In the genomic region with DNA sequence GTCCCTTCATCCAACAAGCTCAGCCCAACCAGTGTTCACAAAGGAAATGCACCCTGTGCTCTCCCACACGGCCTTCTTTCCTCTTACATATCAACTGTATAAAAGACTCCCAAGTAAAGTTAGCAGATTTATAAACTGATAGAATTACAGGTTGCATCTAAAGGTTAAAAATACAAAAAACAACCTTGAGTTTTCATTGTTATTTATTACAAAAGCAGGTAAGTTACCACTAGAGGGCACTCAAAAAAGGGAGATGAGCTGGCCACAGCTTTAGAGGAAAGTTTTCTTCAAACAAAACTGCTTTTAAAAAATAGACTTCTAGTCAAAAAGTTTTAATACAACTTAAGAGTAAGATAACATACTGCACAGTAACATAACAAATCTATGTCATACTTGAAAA, we compare ENCODE assay signal across 11 mouse cellular contexts. TPM values are rescaled to one million over a fixed set of nuclear protein-coding genes. Genes with fewer than 3 reads are reported as not detected.
A peak's percentile ranks its signal among the peaks of the same experiment; 100 is the strongest.
DNase-seq lines count a peak whose midpoint lies in the region; ATAC-seq and TF ChIP-seq lines count a peak whose summit lies in the region.
"Had no signal": no experiment of that assay in that cellular context is flagged by ENCODE, and none has a peak within 500 bp of the region (broad histone marks: within the 10 kb centered on the region; RNA-seq: fewer than 3 reads in every experiment).

No protein-coding gene starts in this region.

- H3K9ac ChIP-seq in embryonic facial prominence, embryonic 14.5 days (ENCODE audit: low read depth, low read length) = no peak overlapping the region

- H3K9me3 ChIP-seq in E14TG2a.4 (ENCODE audit: low read length) = no peaks in the 10 kb centered on the region
- no peaks in the 10 kb centered on the region for H3K9me3 ChIP-seq in embryonic facial prominence, embryonic 14.5 days (ENCODE audit: control insufficient read depth, low read length)

- DNase-seq in cerebellum, adult 9-10 months = peak; percentile 45
- DNase-seq in cerebellum, adult 9-11 months = no peak
- DNase-seq in left cerebral cortex, adult 2 months (ENCODE audit: extremely low spot score in 1 of 2, low spot score in 2 of 2) = no peak
- DNase-seq in left cerebral cortex, postnatal 10 days (ENCODE audit: extremely low spot score in 1 of 2, low spot score in 2 of 2) = no peak
- DNase-seq in embryonic facial prominence, embryonic 14.5 days (ENCODE audit: low spot score) = peak; percentile 69
- DNase-seq in heart, postnatal 25 days (ENCODE audit: low spot score) = no peak
- DNase-seq in gastrocnemius, adult 18-20 months (ENCODE audit: low spot score) = no peak
- DNase-seq: adrenal gland, postnatal 36 days; heart, postnatal 4 days; lung, postnatal 4 days had no signal

- no peak overlapping the region for H3K4me3 ChIP-seq in left cerebral cortex, adult 2 months
- H3K4me3 ChIP-seq in E14TG2a.4 (replicated peaks; ENCODE audit: low read length) = no peak overlapping the region
- no peak overlapping the region for H3K4me3 ChIP-seq in embryonic facial prominence, embryonic 14.5 days (ENCODE audit: low read depth, low read length)

- ATAC-seq in embryonic facial prominence, embryonic 14.5 days (ENCODE audit: low read depth) = no peak

- peaks cover 11% of the 10 kb centered on the region for H3K4me1 ChIP-seq in E14TG2a.4 (replicated peaks; ENCODE audit: low read depth, low read length)
- no peaks in the 10 kb centered on the region for H3K4me1 ChIP-seq in embryonic facial prominence, embryonic 14.5 days (ENCODE audit: control insufficient read depth, insufficient read depth, low read length)

- WGBS in embryonic facial prominence, embryonic 14.5 days = 44% methylated on average over 1 of the region's 1 CpGs

- intact Hi-C loops in left cerebral cortex, adult 2 months (cut with DNase I) = no loop called here
- intact Hi-C loops in left cerebral cortex, postnatal 10 days (cut with DNase I) = loop anchor here (1.0 kb wide), 1 partner anchor 100 kb away; no protein-coding TSS in a partner anchor
- intact Hi-C loops in heart, postnatal 25 days (cut with DNase I) = loop anchor here (2.0 kb wide), 1 partner anchor 100 kb away; no protein-coding TSS in a partner anchor

- H3K36me3 ChIP-seq in E14TG2a.4 (ENCODE audit: insufficient read depth, low read length) = peaks cover 58% of the 10 kb centered on the region
- H3K36me3 ChIP-seq in embryonic facial prominence, embryonic 14.5 days (ENCODE audit: control insufficient read depth, insufficient read depth, low read length) = peaks cover 36% of the 10 kb centered on the region

- H3K27me3 ChIP-seq in E14TG2a.4 (ENCODE audit: insufficient read depth, low read length) = no peaks in the 10 kb centered on the region
- no peaks in the 10 kb centered on the region for H3K27me3 ChIP-seq in embryonic facial prominence, embryonic 14.5 days (replicated peaks; ENCODE audit: control insufficient read depth, insufficient read depth, low read length)

- no peak overlapping the region for H3K27ac ChIP-seq in left cerebral cortex, adult 2 months
- H3K27ac ChIP-seq in embryonic facial prominence, embryonic 14.5 days (replicated peaks; ENCODE audit: low read depth, low read length) = no peak overlapping the region

- TF ChIP-seq CTCF in left cerebral cortex, adult 2 months (IDR thresholded peaks at IDR 0.05) = peak; percentile 72
- TF ChIP-seq CTCF in E14TG2a.4 (conservative IDR thresholded peaks at IDR 0.05; ENCODE audit: low read length) = peak; percentile 59

- H3K4me2 ChIP-seq in embryonic facial prominence, embryonic 14.5 days (ENCODE audit: low read depth, low read length) = no peak overlapping the region

RNA-seq across cellular contexts. Expression of a gene that starts 7.5 kb away (rescaled TPM):
- 10 to 100 TPM; 78.4 to 79.8 TPM for total RNA-seq in left cerebral cortex, adult 2 months (2021)
- total RNA-seq in left cerebral cortex, postnatal 10 days (2021) = 10 to 100 TPM; 86.6 to 88.5 TPM
- polyA plus RNA-seq in embryonic facial prominence, embryonic 14.5 days (2014; fragmentation: Nextera tagmentation; extraction: Ambion mirVana) = 70.4 and 71.3 TPM in 2 replicates
- total RNA-seq in heart, postnatal 25 days (2021) = 10 to 100 TPM; 30.4 to 34.0 TPM
- total RNA-seq in gastrocnemius, adult 18-20 months (2021) = 10 to 100 TPM; 12.5 to 21.4 TPM

RNA-seq across cellular contexts. Expression of a gene that starts 31.6 kb away (rescaled TPM):
- 10 to 100 TPM; 22.5 to 23.4 TPM for total RNA-seq in left cerebral cortex, adult 2 months (2021)
- 10 to 100 TPM; 15.5 to 16.3 TPM for total RNA-seq in left cerebral cortex, postnatal 10 days (2021)
- 28.4 and 29.6 TPM in 2 replicates for polyA plus RNA-seq in embryonic facial prominence, embryonic 14.5 days (2014; fragmentation: Nextera tagmentation; extraction: Ambion mirVana)
- total RNA-seq in heart, postnatal 25 days (2021) = 100 to 1,000 TPM; 100 to 112 TPM
- 10 to 100 TPM; 57.4 to 57.6 TPM for total RNA-seq in gastrocnemius, adult 18-20 months (2021)

RNA-seq across cellular contexts. Expression of a gene that starts 31.7 kb away (rescaled TPM):
- 1 to 10 TPM; 1.3 to 1.9 TPM for total RNA-seq in left cerebral cortex, adult 2 months (2021)
- total RNA-seq in left cerebral cortex, postnatal 10 days (2021) = under 1 TPM; 0.77 to 0.85 TPM
- polyA plus RNA-seq in embryonic facial prominence, embryonic 14.5 days (2014; fragmentation: Nextera tagmentation; extraction: Ambion mirVana) = 0.58 and 0.95 TPM in 2 replicates
- total RNA-seq in heart, postnatal 25 days (2021) = 1 to 10 TPM in 1 of 2 experiments, under 1 TPM in 1; 0.91 to 1.0 TPM
- under 1 TPM in 1 of 2 experiments, not detected in 1; 0.17 TPM for total RNA-seq in gastrocnemius, adult 18-20 months (2021)

Comparison
In these comparisons a context has a peak if more than half of its experiments do, and no peak if none do; other contexts are left out.
1. DNase-seq: peak in cerebellum, adult 9-10 months (single experiment) and embryonic facial prominence, embryonic 14.5 days (single experiment); none in cerebellum, adult 9-11 months (single experiment), left cerebral cortex, adult 2 months (0 of 2), left cerebral cortex, postnatal 10 days (0 of 2), heart, postnatal 25 days (single experiment) and gastrocnemius, adult 18-20 months (single experiment).